Mouse (Mus musculus) liver, adult 2 months (tissue): Measurements from ENCODE around the gene Kcnk10.

Experiments used
- CTCF ChIP-seq: fragments of 200-500 bp; IDR thresholded peaks from 2 replicates; pipeline ENCODE4 v1.5.1; 2011; ENCODE audit warnings: low read depth, low read length, control low read depth
- POLR2A ChIP-seq: fragments of 200-500 bp; IDR thresholded peaks from 2 replicates; pipeline ENCODE4 v1.6.1; 2011; ENCODE audit warnings: low read length, control low read depth; ENCODE audit not compliant: insufficient read depth; ENCODE audit errors: extremely low read depth

GRCm38 (mm10) chr12:98600861-98601260, 22.8 kb upstream of the Kcnk10 start:
- TF ChIP-seq CTCF = no peak
- no peak for TF ChIP-seq POLR2A
